Mouse (Mus musculus): Measurements from ENCODE around the gene Ube2q2.

DNA sequence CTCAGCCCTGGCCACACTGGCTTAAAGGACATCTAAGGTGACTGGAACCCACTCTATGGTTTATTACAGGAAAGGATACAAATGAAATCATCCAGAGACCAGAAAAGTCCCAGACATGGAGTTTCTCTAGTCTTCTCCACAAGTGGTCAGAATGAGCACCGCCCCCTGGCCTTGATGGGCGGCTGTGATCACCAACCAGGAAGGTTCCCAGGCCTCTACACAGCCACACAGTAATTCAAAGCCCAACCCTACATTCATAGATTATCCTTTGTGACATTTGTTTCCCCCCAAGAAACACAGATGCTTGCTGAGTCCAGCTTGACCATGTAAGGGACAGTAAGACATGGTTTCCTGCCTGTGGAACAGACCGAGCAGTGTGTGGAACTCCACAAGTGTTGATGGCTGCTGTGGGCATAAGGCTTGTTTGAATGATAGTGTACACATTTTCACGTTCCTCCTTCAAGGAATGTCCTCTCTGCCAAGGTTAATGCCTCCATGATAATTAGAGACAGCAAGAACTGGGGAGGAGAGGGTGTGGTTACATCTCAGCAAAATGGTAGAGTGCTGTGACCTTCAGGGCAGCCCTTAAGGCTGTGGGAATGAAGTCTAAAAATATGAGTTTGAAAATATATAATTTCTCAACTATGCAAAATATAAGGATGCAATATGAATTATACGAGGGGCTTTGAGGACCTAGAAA lies 45.6 kb upstream of the Ube2q2 start:
- TF ChIP-seq FLI1 (IDR thresholded peaks at IDR 0.05; ENCODE audit: low read length) (no peak), GATA1 (IDR thresholded peaks at IDR 0.05; ENCODE audit: borderline replicate concordance, low read length) (no peak)

Measured in megakaryocyte, embryonic 14.5 days (primary cell).